Mouse (Mus musculus): ENCODE results near the gene Ubfd1. TPM values are rescaled to one million over a fixed set of nuclear protein-coding genes. Genes with fewer than 3 reads are reported as not detected.
A peak's percentile ranks its signal among the peaks of the same experiment; 100 is the strongest.
"Not testable (repeated sequence)": the region's sequence is repeated elsewhere in the genome, so short reads cannot be mapped to it uniquely, and the experiment has no call there.

Ubfd1 gene
- total RNA-seq, 2 experiments from 2014 or later, result 49.1 to 51.0 TPM

DNA sequence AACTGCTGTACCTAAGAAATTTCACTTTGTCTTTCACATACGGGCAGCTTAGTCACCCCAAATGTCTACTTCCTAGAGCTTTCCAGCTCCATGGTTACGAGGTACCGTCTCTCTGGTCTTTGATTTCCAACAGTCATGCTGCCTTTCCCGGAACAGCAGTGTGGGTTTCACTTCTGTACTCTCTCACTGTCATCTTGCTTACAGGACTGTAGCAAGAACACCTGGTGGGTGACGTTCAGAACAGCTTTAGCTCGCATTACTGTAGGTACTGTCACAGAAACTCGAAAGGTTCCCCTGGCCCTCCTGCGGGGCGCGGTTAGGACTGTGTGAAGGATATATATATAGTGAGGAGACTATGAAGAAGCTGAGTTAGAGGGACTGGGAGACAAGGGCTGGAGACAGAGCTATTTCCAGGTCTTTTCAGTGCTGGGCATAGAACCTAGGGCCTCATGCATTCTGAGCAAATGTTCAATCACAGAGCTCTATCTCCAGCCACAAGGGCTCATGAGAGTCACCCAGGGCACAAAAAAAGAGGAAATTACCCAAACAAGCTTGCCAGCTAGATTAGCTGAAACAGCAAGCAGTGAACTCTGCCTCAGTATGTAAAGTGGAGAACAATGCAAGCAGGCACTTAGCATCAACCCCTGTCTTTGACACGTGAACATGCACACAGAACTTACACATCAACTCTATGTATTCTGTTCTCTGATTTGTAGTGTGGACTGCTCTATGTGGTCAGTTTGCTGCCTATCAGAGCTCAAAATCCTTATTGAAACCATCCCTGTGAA lies 20.4 kb downstream of the Ubfd1 start:
- no peak for DNase-seq

DNA sequence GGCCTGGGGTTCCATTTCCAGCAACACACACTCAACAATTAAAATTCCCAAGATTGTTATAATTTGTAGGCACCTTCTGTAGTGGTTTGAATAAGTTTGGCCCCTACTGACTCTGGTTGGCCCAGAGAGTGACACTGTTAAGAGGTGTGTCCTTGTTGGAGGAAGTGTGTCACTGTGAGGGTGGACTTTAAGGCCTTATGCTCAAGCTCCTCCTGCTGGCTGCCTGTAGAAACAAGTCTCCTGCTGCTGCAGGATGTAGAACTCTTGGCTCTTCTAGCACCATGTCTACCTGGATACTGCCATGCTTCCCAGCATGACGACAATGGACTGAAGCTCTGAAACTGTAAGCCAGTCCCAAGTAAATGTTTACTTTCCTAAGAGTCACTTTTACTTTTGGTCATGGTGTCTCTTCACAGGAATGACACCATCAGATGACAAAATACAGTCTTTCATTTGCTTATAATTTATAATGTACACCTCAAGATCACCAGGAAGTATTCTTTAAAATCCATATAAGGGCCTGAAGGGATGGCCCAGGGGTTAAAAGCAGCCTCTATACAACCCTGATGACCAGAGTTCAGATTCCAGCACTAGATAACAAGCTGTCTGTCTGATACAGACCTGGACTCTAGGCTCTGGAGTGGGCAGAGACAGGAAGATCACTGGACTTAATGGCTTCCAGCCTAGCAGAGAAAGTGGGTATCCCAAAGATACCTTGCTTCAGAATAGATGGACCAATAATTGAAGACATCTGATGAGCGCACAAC lies 27.8 kb downstream of the Ubfd1 start:
- DNase-seq, result no peak

DNA sequence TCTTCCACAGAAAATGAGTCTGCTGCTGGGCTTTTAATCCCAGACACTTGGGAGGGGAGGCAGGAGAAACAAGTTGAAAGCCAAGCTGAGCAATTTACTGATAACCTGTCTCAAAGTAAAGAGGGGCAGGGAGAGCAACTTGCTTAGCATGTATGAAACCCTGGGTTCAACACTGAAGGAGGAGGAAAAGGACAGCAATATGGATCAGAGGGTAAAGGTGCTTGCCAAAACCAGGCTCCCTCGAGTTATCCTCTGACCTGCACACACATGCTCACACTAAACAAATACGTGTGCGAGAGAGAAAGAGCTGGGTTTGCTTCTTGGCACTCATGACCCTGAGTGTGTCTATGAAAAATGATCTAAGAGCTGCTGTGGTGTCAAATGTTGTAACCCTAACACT lies 31.0 kb downstream of the Ubfd1 start:
- DNase-seq, result no peak

DNA sequence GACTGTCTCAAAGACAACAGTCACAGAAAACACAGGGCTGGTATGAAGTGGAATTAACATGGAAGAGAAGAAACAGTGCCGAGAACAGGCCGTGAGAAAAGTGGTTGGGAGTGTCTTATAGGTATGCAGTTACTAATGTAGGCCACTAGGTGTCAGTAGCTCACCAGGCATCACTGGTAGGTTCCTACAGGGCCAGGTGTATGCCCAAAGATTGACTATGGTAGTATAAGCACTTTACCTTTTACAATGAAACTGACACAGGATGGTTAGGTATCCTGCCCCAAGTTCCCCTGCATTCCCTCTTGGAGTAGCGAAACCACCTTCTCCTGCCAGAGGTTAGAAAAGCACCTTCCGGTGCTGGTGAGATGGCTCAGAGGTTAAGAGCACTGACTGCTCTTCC lies 32.2 kb downstream of the Ubfd1 start:
- DNase-seq, result peak; percentile 35

DNA sequence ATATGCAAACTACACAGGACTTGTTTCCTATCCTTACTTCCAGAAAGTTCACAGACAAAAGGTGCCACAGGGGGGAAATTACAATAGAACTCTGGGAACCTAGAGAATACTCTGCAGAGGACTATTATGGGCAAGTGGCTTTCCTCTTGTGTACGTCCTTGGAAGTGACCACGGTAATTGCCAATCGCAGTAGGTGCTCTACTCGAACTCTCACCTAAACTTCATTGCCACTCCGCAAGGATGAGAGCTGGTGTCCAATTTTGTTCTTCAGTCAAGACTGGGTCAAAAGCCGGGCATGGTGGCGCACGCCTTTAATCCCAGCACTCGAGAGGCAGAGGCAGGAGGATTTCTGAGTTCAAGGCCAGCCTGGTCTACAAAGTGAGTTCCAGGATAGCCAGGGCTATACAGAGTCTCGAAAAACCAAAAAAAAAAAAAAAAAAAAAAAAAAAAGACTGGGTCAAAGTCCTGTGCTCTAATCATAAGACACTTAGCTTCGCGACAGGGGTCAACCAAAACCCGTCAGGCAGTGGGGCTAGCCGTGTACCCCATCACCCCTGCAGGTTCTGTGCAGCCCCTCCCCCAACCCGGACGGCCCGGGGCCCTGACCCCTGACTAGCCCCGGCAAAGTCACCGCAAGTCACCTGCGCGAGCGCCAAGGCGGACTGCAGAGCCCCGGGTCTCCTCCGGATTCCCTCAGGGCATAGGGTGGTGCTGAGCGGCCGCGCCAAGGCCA lies 34.2 kb downstream of the Ubfd1 start:
- not testable (repeated sequence) for DNase-seq

DNA sequence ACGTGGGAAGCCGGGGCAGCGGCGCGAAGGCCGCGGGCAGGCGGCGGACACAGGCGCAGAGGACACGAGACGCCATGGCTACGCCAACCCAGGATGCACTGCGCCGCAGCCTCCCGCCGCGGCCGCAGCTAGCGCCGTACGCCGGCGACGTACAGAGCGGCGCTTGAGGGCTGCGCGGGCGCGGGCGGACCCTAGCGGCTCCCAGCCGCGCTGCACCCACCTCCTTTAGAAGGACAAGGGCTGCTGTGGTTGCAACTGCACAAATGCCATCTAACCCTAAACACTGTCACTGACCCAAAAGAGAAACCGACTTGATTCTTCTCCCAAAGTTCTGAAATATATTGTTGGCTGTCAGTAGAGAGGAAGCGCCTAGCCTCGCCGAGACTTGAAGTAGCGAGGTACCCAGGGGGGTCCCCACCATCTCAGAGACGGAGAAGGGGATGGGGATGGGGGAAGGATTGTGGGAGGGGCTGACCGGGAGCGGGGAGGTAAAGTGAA lies 34.8 kb downstream of the Ubfd1 start, which contains the start of gene Ndufab1:
Gene Ndufab1 (minus strand): TSS at position 140 of the 498 bp plus-strand sequence.
- DNase-seq, result peak; percentile 88

DNA sequence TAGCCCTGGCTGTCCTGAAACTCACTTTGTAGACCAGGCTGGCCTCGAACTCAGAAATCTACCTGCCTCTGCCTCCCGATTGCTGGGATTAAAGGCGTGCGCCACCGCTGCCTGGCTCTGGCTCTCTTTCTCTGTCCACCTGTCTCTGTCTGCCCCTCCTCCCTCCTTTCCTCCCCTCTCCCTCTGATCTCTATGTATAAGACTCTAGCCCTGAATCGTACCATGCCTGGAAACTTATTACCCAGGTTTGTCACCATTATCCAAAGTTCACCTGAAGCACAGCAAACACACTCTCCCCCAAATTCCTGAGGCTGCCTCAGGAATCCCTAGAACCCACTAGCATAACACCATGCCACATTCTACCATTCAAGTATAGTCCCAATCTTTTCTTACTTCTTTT lies 41.2 kb downstream of the Ubfd1 start:
- no peak for DNase-seq

DNA sequence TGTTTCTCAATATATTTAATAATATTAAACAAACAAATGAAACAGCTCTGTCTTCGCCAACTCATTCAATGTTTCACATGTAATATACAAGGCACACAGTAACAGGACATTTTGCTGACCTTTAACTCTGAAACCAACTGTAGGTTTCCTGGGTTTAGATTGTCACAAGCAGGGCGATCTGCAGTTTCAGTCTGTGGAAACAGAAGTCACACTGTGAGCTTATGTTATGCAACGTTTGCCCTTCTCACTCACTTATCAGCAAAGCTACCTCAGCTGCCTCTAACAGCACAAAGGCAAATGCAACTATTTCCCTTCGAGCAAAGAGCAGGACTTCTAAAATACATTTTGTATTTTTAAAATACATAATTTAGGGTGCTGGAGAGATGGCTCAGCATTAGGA lies 56.5 kb downstream of the Ubfd1 start:
- no peak for DNase-seq

DNA sequence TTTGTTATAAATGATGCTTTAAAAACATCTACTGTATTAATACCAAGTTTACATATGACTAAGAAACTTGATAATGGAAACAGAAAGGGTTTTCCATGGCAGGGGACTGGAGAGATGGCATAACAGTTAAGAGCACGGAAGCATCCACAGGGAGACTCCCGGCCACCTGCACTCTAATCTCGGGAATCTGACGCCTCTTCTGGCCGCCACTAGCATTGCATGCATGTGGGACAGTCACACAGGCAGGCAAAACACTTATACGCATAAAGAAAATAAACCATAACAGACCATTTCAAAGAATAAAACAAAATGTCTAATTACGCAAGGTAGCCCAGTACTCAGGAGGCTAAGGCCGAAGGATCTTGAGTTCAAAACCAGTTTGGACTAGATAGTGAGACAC lies 58.7 kb downstream of the Ubfd1 start:
- DNase-seq, result no peak

DNA sequence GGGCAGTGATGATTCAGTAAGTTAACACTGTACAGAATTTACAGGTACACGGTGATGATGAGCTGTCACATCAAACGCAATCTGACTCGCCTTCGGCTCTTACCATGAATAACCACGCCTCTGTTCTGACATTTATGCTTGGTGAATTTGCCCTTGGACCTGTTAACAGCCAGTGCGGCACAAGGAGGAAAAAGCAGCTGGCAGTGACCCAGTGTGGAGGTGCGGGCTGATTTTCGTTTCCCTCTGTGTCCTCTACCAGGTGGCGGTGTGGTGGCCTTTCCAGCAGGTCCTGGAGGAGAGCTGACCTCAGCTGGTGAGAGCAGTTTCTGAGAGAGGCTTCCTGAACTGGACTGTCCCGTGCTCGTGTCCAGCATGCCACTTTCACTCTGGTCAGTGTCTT lies 60.0 kb downstream of the Ubfd1 start:
- no peak for DNase-seq

Other genes with a start within 250 kb of the Ubfd1 start
- under 1 TPM in 1 of 2 experiments, not detected in 1; 0.10 TPM for gene Scnn1b, start 202.1 kb upstream of the Ubfd1 start, total RNA-seq (2021)
- 10 to 100 TPM; 15.9 to 16.0 TPM for gene Cog7, start 85.5 kb upstream of the Ubfd1 start, total RNA-seq (2021)
- gene Gga2, start 46.0 kb upstream of the Ubfd1 start, total RNA-seq (2021), result 10 to 100 TPM; 52.1 to 52.8 TPM
- 10 to 100 TPM; 30.4 to 32.3 TPM for gene Ears2, start 88 bp downstream of the Ubfd1 start, total RNA-seq (2021)
- 1,000 to 10,000 TPM; 1,113 to 1,195 TPM for gene Ndufab1, start 34.7 kb downstream of the Ubfd1 start, total RNA-seq (2021)
- 1 to 10 TPM; 4.0 to 4.2 TPM for gene Palb2, start 65.8 kb downstream of the Ubfd1 start, total RNA-seq (2021)
- gene Dctn5, start 65.9 kb downstream of the Ubfd1 start, total RNA-seq (2021), result 10 to 100 TPM; 35.1 to 36.2 TPM
- 10 to 100 TPM; 36.0 to 42.6 TPM for gene Plk1, start 92.3 kb downstream of the Ubfd1 start, total RNA-seq (2021)
- gene Ern2, start 119.0 kb downstream of the Ubfd1 start, total RNA-seq (2021), result not detected
- gene Chp2, start 152.3 kb downstream of the Ubfd1 start, total RNA-seq (2021), result 1 to 10 TPM; 1.3 to 1.9 TPM
- gene Prkcb, start 221.6 kb downstream of the Ubfd1 start, total RNA-seq (2021), result 1 to 10 TPM; 2.1 to 3.0 TPM